Mouse (Mus musculus): ENCODE measurements at regions not wholly inside any gene's neighbourhood (a gene's known extent, or its start where the extent isn't known, plus 50 kb on each side); places are given as distances from the start of the nearest gene placed in this dataset.

DNA sequence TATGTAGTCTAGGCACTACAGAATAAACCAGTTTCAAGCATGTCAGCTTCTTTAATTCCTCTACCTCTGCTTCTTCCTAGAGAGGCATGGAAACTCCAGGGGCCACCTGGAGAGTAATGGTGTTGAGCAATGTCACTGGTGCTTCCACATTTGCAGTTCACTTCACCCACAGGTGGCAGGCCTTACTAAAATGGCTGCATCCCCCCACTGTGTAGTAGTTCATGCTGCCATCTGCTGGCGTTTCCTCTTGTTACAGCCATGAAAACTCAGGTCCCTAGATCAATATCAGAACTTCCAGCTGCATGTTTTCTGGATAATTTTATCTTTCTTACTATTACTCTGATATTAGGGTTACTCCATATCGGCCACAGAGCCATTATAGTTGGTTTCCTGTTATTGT, 336.2 kb upstream of the 2610001J05Rik start:
- peak; percentile 81 for TF ChIP-seq CTCF (IDR thresholded peaks at IDR 0.05; ENCODE audit: low read depth)
- TF ChIP-seq EP300 (optimal IDR thresholded peaks at IDR 0.05), result no peak

Measured in stomach, postnatal 0 days (tissue).